Mouse (Mus musculus): Measurements from ENCODE around the gene Plxnb1.

DNA sequence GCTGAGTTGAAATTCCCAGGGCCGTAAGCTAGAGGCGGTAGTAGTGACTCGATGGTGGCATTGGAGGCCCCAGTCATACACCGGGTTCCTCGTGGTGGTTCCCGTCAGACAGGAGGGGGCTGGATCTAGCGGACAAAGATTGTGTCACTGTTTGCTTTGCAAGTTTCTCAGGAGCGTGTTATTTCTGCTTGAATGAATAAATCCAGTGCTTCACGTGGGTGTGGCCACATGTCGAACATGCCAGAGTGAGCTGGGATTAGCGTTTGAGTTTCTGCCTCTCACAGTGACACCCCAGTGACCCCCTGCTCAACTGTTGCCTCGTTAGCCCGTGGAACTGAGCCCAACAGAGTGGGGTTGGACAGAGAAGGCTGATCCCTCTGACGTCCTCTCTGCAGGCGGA, 4.7 kb upstream of the Plxnb1 start:
- TF ChIP-seq CTCF (IDR thresholded peaks at IDR 0.05) (no peak), EP300 (IDR thresholded peaks at IDR 0.05) (0 out of 2 replicates have a peak, but pooled peaks have one; percentile 27)
